Mouse (Mus musculus) lung, postnatal 0 days (tissue): Measurements from ENCODE around the gene Grasp.

Experiments used
- CTCF ChIP-seq: IDR thresholded peaks from 2 replicates; pipeline ENCODE4 v1.5.1; 2016; ENCODE audit warnings: antibody characterized with exemption, mild to moderate bottlenecking
- EP300 ChIP-seq: IDR thresholded peaks from 2 replicates; pipeline ENCODE4 v1.6.1; 2016; ENCODE audit warnings: antibody characterized with exemption, mild to moderate bottlenecking, control low read depth

- TF ChIP-seq CTCF: no peak
- TF ChIP-seq EP300: no peak
Observed at GRCm38 (mm10) chr15:101192651-101193050, 31.3 kb upstream of the Grasp start.
